Mouse (Mus musculus): Measurements from ENCODE around the gene Gria1. TPM values are rescaled to one million over a fixed set of nuclear protein-coding genes. Genes with fewer than 3 reads are reported as not detected.

The Gria1 gene
- polyA plus RNA-seq, 1 experiment = 0.04 TPM

DNA sequence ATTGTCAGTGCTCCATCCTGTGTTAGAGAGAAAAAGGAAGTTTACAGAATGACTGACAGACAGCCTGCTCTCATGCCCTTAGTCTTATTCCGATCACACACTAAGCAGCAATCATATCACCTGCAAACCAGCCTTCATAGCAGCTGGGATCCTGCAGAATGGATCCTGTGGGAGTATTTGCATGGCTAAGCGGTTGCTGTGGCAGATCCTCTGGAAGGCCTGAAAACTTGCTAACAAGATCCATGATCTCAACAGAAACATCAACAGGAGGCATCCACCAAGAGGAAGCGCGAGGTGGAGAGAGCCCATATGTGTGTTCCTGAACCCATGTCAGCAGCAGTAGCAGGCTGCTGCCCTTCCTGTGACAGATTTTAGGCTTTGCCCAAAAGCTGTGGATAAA, 173.0 kb downstream of the Gria1 start:
- H3K4me2 ChIP-seq (ENCODE audit: low read depth) = no peak overlapping the region
- H3K27me3 ChIP-seq (ENCODE audit: control insufficient read depth, insufficient read depth, insufficient read length) = no peaks in the 10 kb centered on the region
- TF ChIP-seq REST (IDR thresholded peaks at IDR 0.05; ENCODE audit: insufficient read depth, insufficient read length) (no peak), MAX (IDR thresholded peaks at IDR 0.05; ENCODE audit: low read depth) (no peak), POLR2AphosphoS2 (IDR thresholded peaks at IDR 0.05; ENCODE audit: insufficient read length, low read depth) (no peak), E2F4 (IDR thresholded peaks at IDR 0.05; ENCODE audit: insufficient read depth) (no peak)
- H3K36me3 ChIP-seq (ENCODE audit: control insufficient read depth, insufficient read depth) = no peaks in the 10 kb centered on the region
- H3ac ChIP-seq (ENCODE audit: control insufficient read depth, insufficient read length) = no peak overlapping the region
- no peaks in the 10 kb centered on the region for H3K79me2 ChIP-seq (ENCODE audit: control insufficient read depth, insufficient read depth)
- H3K4me3 ChIP-seq = no peak overlapping the region

DNA sequence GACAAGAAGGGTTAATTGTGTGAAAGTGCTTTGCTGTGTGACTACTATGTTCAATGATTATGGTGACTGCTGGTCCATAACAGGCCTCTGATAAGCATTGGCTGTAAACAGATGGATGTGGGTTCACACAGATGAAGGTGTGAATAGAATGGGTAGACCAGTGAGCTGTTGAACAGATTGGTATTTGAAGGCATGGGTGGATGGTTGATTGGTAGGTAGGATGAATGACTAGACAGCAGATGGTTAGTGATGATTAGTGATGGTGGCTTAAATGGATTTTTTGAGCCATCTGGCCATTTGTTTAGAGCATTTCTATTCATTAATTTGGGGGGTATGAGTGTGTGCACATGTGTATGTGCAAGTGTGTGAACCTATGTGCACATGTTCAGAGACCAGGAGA, 173.9 kb downstream of the Gria1 start:
- Histone ChIP-seq H3K4me2 (ENCODE audit: low read depth) (no peak overlapping the region), H3K79me2 (ENCODE audit: control insufficient read depth, insufficient read depth) (no peaks in the 10 kb centered on the region), H3K27me3 (ENCODE audit: control insufficient read depth, insufficient read depth, insufficient read length) (no peaks in the 10 kb centered on the region), H3K4me3 (no peak overlapping the region), H3ac (ENCODE audit: control insufficient read depth, insufficient read length) (no peak overlapping the region), H3K36me3 (ENCODE audit: control insufficient read depth, insufficient read depth) (no peaks in the 10 kb centered on the region)
- TF ChIP-seq MYOD1 (IDR thresholded peaks at IDR 0.05; ENCODE audit: control insufficient read depth in 1 of 3, insufficient read length in 2 of 3, low read depth in 2 of 3) (no peak), POLR2AphosphoS2 (IDR thresholded peaks at IDR 0.05; ENCODE audit: insufficient read length, low read depth) (no peak), TCF3 (IDR thresholded peaks at IDR 0.05; ENCODE audit: insufficient read length, low read depth) (no peak), TCF12 (IDR thresholded peaks at IDR 0.05; ENCODE audit: insufficient read depth, poor library complexity, severe bottlenecking) (no peak), SRF (IDR thresholded peaks at IDR 0.05; ENCODE audit: control insufficient read depth, insufficient read length, low read depth) (no peak), CEBPB (IDR thresholded peaks at IDR 0.05; ENCODE audit: insufficient read depth, poor library complexity, severe bottlenecking) (no peak), REST (IDR thresholded peaks at IDR 0.05; ENCODE audit: insufficient read depth, insufficient read length) (no peak), POLR2A (IDR thresholded peaks at IDR 0.05; ENCODE audit: insufficient read length, low read depth) (no peak), USF1 (IDR thresholded peaks at IDR 0.05; ENCODE audit: low read depth) (no peak), MAX (IDR thresholded peaks at IDR 0.05; ENCODE audit: low read depth) (no peak), MYOG (IDR thresholded peaks at IDR 0.05; ENCODE audit: control insufficient read depth in 1 of 3, insufficient read depth in 1 of 3, insufficient read length in 2 of 3, low read depth in 2 of 3) (no peak), E2F4 (IDR thresholded peaks at IDR 0.05; ENCODE audit: insufficient read depth) (no peak)

DNA sequence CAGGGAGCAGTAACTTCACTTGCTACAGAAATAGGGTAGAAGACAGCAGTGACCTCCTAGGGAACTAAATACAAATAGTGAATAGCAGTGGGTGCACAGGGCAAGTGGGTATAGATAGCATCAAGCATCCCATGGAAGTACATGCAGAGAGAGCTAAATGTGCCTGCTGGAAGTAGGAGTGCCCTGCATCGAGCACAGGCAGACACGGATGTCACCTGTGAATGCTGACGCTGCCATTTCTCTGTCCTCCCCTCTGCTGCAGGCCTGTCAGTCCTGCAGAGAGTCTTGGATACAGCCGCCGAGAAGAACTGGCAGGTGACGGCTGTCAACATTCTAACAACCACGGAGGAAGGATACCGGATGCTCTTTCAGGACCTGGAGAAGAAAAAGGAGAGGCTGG, 178.2 kb downstream of the Gria1 start:
- Histone ChIP-seq H3ac (ENCODE audit: control insufficient read depth, insufficient read length) (no peak overlapping the region), H3K4me3 (no peak overlapping the region), H3K27me3 (ENCODE audit: control insufficient read depth, insufficient read depth, insufficient read length) (no peaks in the 10 kb centered on the region), H3K36me3 (ENCODE audit: control insufficient read depth, insufficient read depth) (no peaks in the 10 kb centered on the region), H3K79me2 (ENCODE audit: control insufficient read depth, insufficient read depth) (no peaks in the 10 kb centered on the region), H3K4me2 (ENCODE audit: low read depth) (no peak overlapping the region)
- TF ChIP-seq MYOG (IDR thresholded peaks at IDR 0.05; ENCODE audit: control insufficient read depth in 1 of 3, insufficient read depth in 1 of 3, insufficient read length in 2 of 3, low read depth in 2 of 3) = no peak
- no peak for TF ChIP-seq E2F4 (IDR thresholded peaks at IDR 0.05; ENCODE audit: insufficient read depth)
- TF ChIP-seq TCF3 (IDR thresholded peaks at IDR 0.05; ENCODE audit: insufficient read length, low read depth) = no peak
- no peak for TF ChIP-seq MYOD1 (IDR thresholded peaks at IDR 0.05; ENCODE audit: control insufficient read depth in 1 of 3, insufficient read length in 2 of 3, low read depth in 2 of 3)
- TF ChIP-seq CEBPB (IDR thresholded peaks at IDR 0.05; ENCODE audit: insufficient read depth, poor library complexity, severe bottlenecking) = no peak
- no peak for TF ChIP-seq POLR2A (IDR thresholded peaks at IDR 0.05; ENCODE audit: insufficient read length, low read depth)
- TF ChIP-seq TCF12 (IDR thresholded peaks at IDR 0.05; ENCODE audit: insufficient read depth, poor library complexity, severe bottlenecking) = no peak
- no peak for TF ChIP-seq REST (IDR thresholded peaks at IDR 0.05; ENCODE audit: insufficient read depth, insufficient read length)
- no peak for TF ChIP-seq POLR2AphosphoS2 (IDR thresholded peaks at IDR 0.05; ENCODE audit: insufficient read length, low read depth)
- TF ChIP-seq MAX (IDR thresholded peaks at IDR 0.05; ENCODE audit: low read depth) = no peak
- TF ChIP-seq SRF (IDR thresholded peaks at IDR 0.05; ENCODE audit: control insufficient read depth, insufficient read length, low read depth) = no peak
- no peak for TF ChIP-seq USF1 (IDR thresholded peaks at IDR 0.05; ENCODE audit: low read depth)

DNA sequence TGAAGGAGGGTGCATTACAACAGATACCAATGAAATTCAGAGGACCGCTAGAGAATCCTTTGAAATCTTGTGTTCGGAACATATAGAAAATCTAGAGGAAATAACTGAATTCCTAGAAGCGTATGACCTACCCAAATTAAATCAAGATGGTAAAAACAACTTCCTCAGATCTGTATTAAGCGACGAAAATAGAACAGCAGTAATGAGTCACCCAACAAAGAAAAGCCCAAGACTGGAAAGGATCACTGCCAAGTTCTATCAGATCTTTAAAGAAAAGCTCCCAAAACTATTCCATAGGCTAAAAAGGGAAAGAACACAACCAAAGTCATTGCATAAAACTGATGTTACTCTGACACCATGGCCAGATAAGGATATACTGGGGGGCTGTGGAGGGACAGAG, 183.6 kb downstream of the Gria1 start:
- Histone ChIP-seq H3K4me2 (ENCODE audit: low read depth) (no peak overlapping the region), H3K27me3 (ENCODE audit: control insufficient read depth, insufficient read depth, insufficient read length) (no peaks in the 10 kb centered on the region), H3K36me3 (ENCODE audit: control insufficient read depth, insufficient read depth) (no peaks in the 10 kb centered on the region), H3K79me2 (ENCODE audit: control insufficient read depth, insufficient read depth) (no peaks in the 10 kb centered on the region), H3K4me3 (no peak overlapping the region), H3ac (ENCODE audit: control insufficient read depth, insufficient read length) (no peak overlapping the region)
- TF ChIP-seq USF1 (IDR thresholded peaks at IDR 0.05; ENCODE audit: low read depth) = no peak
- no peak for TF ChIP-seq E2F4 (IDR thresholded peaks at IDR 0.05; ENCODE audit: insufficient read depth)
- no peak for TF ChIP-seq TCF3 (IDR thresholded peaks at IDR 0.05; ENCODE audit: insufficient read length, low read depth)
- no peak for TF ChIP-seq TCF12 (IDR thresholded peaks at IDR 0.05; ENCODE audit: insufficient read depth, poor library complexity, severe bottlenecking)
- TF ChIP-seq MYOG (IDR thresholded peaks at IDR 0.05; ENCODE audit: control insufficient read depth in 1 of 3, insufficient read depth in 1 of 3, insufficient read length in 2 of 3, low read depth in 2 of 3) = no peak
- no peak for TF ChIP-seq POLR2AphosphoS2 (IDR thresholded peaks at IDR 0.05; ENCODE audit: insufficient read length, low read depth)
- TF ChIP-seq MAX (IDR thresholded peaks at IDR 0.05; ENCODE audit: low read depth) = no peak
- TF ChIP-seq MYOD1 (IDR thresholded peaks at IDR 0.05; ENCODE audit: control insufficient read depth in 1 of 3, insufficient read length in 2 of 3, low read depth in 2 of 3) = no peak
- no peak for TF ChIP-seq REST (IDR thresholded peaks at IDR 0.05; ENCODE audit: insufficient read depth, insufficient read length)
- no peak for TF ChIP-seq POLR2A (IDR thresholded peaks at IDR 0.05; ENCODE audit: insufficient read length, low read depth)
- no peak for TF ChIP-seq CEBPB (IDR thresholded peaks at IDR 0.05; ENCODE audit: insufficient read depth, poor library complexity, severe bottlenecking)
- no peak for TF ChIP-seq SRF (IDR thresholded peaks at IDR 0.05; ENCODE audit: control insufficient read depth, insufficient read length, low read depth)
